Mouse (Mus musculus) forebrain, postnatal 0 days (tissue): ENCODE measurements around the gene 1700018B08Rik. TPM values are rescaled to one million over a fixed set of nuclear protein-coding genes. Genes with fewer than 3 reads are reported as not detected.

Experiments used
- ATAC-seq: fragments of 200-750 bp; cut with Nextera tagmentation; 2 replicates; pipeline ENCODE4 v1.8.0; 2017; ENCODE audit warnings: mild to moderate bottlenecking, moderate library complexity
- DNase-seq: peaks from one replicate; pipeline ENCODE4 v3.0.0-alpha.2; 2015
- H3K27ac ChIP-seq: fragments of 300-500 bp; sonication (generic); 2 replicates; pipeline ENCODE4 v1.5.1; 2014; ENCODE audit warnings: low read depth, mild to moderate bottlenecking, antibody characterized with exemption, low read length, moderate library complexity, mixed read lengths
- H3K27me3 ChIP-seq: fragments of 300-500 bp; sonication (generic); 2 replicates; pipeline ENCODE4 v1.6.1; 2014; ENCODE audit warnings: mild to moderate bottlenecking, low read length, mixed read lengths; ENCODE audit not compliant: insufficient read depth
- H3K36me3 ChIP-seq: fragments of 300-500 bp; sonication (generic); 2 replicates; pipeline ENCODE4 v1.6.1; 2014; ENCODE audit warnings: mild to moderate bottlenecking, moderate library complexity; ENCODE audit not compliant: insufficient read depth
- H3K4me1 ChIP-seq: fragments of 300-500 bp; sonication (generic); 2 replicates; pipeline ENCODE4 v1.6.1; 2014; ENCODE audit warnings: antibody characterized with exemption; ENCODE audit not compliant: insufficient read depth
- H3K4me2 ChIP-seq: fragments of 300-500 bp; sonication (generic); 2 replicates; pipeline ENCODE4 v1.6.1; 2014; ENCODE audit warnings: low read depth, mild to moderate bottlenecking, moderate library complexity
- H3K4me3 ChIP-seq: fragments of 300-500 bp; sonication (generic); 2 replicates; pipeline ENCODE4 v1.5.1; 2014; ENCODE audit warnings: low read depth, low read length, mixed read lengths
- H3K9ac ChIP-seq: fragments of 300-500 bp; sonication (generic); 2 replicates; pipeline ENCODE4 v1.6.1; 2014; ENCODE audit warnings: mild to moderate bottlenecking
- H3K9me3 ChIP-seq: fragments of 300-500 bp; sonication (generic); 2 replicates; pipeline ENCODE4 v1.6.1; 2016; ENCODE audit warnings: low read length
- CTCF ChIP-seq: sonication (generic); IDR thresholded peaks from 2 replicates; pipeline ENCODE4 v1.5.1; 2016; ENCODE audit warnings: antibody characterized with exemption, control low read depth, low read depth
- WGBS: fragments of 180-500 bp; shearing (Covaris S2); extraction: QIAGEN DNeasy Blood & Tissue Kit; methylation state at CpG from one replicate; pipeline ENCODE4 v1.1.7; 2014; 5-methylcytosine and 5-hydroxymethylcytosine counted together
- polyA plus RNA-seq: library from polyadenylated mRNA; unstranded; fragments of >200 nt; fragmentation: Nextera tagmentation; extraction: Ambion mirVana; gene quantifications from 2 replicates; pipeline ENCODE4 v1.2.1, GENCODE M21; 2015
- total RNA-seq: library from RNA; depleted of rRNA; stranded (reverse); fragments of >200 nt; gene quantifications from 2 replicates; pipeline ENCODE4 v1.2.3, GENCODE M21; 2014; rRNA removed

Gene 1700018B08Rik
- total and polyA plus RNA-seq, 2 experiments from 2014 or later: not detected

DNA sequence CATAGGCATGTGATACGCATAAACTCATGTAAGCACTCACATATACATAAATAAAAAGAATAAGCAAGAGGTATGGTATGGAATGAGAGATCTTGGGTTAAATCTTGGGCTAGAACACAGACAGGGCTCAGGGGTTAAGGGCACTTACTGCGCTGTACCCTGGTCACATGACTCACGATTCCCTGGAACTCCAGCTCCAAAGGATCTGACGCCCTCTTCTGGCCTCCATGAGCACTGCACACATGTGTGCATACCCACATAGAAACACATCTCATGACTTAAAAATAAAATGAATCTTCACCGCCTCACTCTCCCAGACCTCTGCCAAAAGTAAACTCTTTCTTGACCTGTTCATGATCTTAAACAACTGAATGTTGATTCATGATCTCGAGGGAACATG, 46.5 kb downstream of the 1700018B08Rik start:
- 84% methylated on average over 6 of the region's 6 CpGs for WGBS
- TF ChIP-seq CTCF: no peak
- Histone ChIP-seq H3K4me3 (no peak overlapping the region), H3K27ac (no peak overlapping the region), H3K4me2 (no peak overlapping the region), H3K4me1 (no peaks in the 10 kb centered on the region), H3K36me3 (no peaks in the 10 kb centered on the region), H3K27me3 (no peaks in the 10 kb centered on the region), H3K9me3 (no peaks in the 10 kb centered on the region), H3K9ac (no peak overlapping the region)
- DNase-seq (no peak), ATAC-seq (no peak)

DNA sequence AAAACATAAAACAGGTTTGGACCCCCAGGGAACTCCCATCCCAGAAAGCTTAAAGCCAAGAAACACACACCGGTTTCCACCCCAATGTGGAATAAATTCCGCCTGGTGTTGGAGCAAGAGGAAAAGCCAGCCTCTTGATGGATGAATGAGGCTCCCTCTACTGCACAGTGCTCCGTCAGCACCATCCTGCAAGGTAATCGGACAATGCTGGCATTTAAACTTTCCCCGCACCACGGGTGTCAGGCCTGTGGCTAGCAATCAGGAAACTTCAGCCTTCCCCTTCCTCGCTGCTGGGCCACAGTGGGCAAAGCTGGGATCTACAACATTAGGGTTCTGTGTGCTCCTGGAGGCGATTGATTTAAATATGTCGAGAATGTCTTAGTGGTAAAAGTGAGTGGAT, 52.5 kb downstream of the 1700018B08Rik start:
- no peak; the same call in 1 of the 2 replicates for TF ChIP-seq CTCF
- no peaks in the 10 kb centered on the region for H3K36me3 ChIP-seq
- H3K27ac ChIP-seq: no peak overlapping the region
- no peak overlapping the region for H3K9ac ChIP-seq
- no peaks in the 10 kb centered on the region for H3K9me3 ChIP-seq
- H3K4me1 ChIP-seq: no peaks in the 10 kb centered on the region
- no peak overlapping the region for H3K4me3 ChIP-seq
- DNase-seq (no peak), ATAC-seq (no peak)
- 56% methylated on average over 9 of the region's 9 CpGs for WGBS
- 0 out of 2 replicates have a peak, but pooled peaks cover 2% of the 10 kb centered on the region for H3K27me3 ChIP-seq
- no peak overlapping the region for H3K4me2 ChIP-seq

DNA sequence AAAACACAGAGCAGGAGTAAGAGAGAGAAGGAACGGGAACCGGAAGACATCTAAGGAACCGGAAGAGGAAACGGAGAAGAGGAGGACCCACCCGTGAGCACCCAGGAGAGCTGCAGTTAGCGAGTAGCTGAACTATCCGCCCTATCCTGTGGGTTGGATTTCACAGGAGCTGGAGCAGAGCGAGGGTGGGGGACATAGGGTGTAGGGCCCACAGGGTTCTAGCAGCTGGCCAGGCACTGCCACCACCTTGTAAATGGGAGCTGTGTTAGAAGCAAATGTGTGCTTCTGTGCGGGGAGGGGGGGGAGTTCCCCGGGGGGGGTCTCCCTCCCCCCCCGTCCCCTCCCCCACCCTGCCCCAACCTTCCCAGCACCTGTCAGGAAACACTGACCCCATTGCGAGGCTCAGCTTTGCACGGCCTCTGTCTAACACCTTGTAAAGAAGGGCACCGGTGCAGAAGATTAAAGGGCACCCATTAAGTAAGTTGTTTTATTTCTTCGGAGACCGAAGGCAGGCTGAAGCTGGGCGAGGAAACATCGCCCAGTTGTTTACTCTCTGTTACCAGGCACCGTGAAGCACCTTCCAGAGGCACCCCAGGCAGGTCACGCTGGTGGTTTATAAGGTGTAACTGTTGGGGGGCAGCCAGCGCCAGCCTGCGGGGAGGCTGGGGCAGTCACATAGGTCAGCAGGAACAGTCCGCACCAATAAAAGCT, 59.9 kb downstream of the 1700018B08Rik start:
- TF ChIP-seq CTCF: no peak
- Histone ChIP-seq H3K4me1 (no peaks in the 10 kb centered on the region), H3K4me2 (no peak overlapping the region), H3K9ac (no peak overlapping the region), H3K36me3 (no peaks in the 10 kb centered on the region), H3K9me3 (no peaks in the 10 kb centered on the region), H3K4me3 (no peak overlapping the region), H3K27me3 (peaks cover 3% of the 10 kb centered on the region; the same call in 1 of the 2 replicates), H3K27ac (no peak overlapping the region)
- WGBS: 78% methylated on average over 20 of the region's 23 CpGs
- DNase-seq (no peak), ATAC-seq (no peak)

Other genes starting within 250 kb of the 1700018B08Rik start
- gene Fbxo31, start 34.5 kb upstream of the 1700018B08Rik start, total RNA-seq: 52.1 and 58.3 TPM in 2 replicates
- 31.5 and 38.2 TPM in 2 replicates for gene Fbxo31, start 34.5 kb upstream of the 1700018B08Rik start, polyA plus RNA-seq
- gene Map1lc3b, start 46.0 kb upstream of the 1700018B08Rik start, total RNA-seq: 262 and 284 TPM in 2 replicates
- gene Map1lc3b, start 46.0 kb upstream of the 1700018B08Rik start, polyA plus RNA-seq: 386 and 390 TPM in 2 replicates
- 69.0 and 85.8 TPM in 2 replicates for gene Zcchc14, start 108.6 kb upstream of the 1700018B08Rik start, total RNA-seq
- gene Zcchc14, start 108.6 kb upstream of the 1700018B08Rik start, polyA plus RNA-seq: 13.9 and 17.4 TPM in 2 replicates
- gene Jph3, start 185.3 kb upstream of the 1700018B08Rik start, total RNA-seq: 64.2 and 65.8 TPM in 2 replicates
- gene Jph3, start 185.3 kb upstream of the 1700018B08Rik start, polyA plus RNA-seq: 123 and 127 TPM in 2 replicates